Mouse (Mus musculus) lung, adult 2 months (tissue): ENCODE results near the gene Syde2. TPM values are rescaled to one million over a fixed set of nuclear protein-coding genes. Genes with fewer than 3 reads are reported as not detected.
"Not testable (repeated sequence)": the region's sequence is repeated elsewhere in the genome, so short reads cannot be mapped to it uniquely, and the experiment has no call there.

Experiments used
- DNase-seq: peaks from one replicate; pipeline ENCODE4 v3.0.0; 2022
- H3K4me1 ChIP-seq: fragments of 200-500 bp; 2 replicates; pipeline ENCODE4 v1.6.1; 2011; ENCODE audit warnings: low read length; ENCODE audit not compliant: control insufficient read depth, insufficient read depth
- H3K4me3 ChIP-seq: fragments of 200-500 bp; replicated peaks from 2 replicates; pipeline ENCODE3; 2011; ENCODE audit warnings: low read depth, mild to moderate bottlenecking, control low read depth, low read length; ENCODE audit errors: extremely low read depth
- CTCF ChIP-seq: fragments of 200-500 bp; IDR thresholded peaks from 2 replicates; pipeline ENCODE4 v1.5.1; 2011; ENCODE audit warnings: mild to moderate bottlenecking, low read length, control low read depth; ENCODE audit not compliant: insufficient read depth
- POLR2A ChIP-seq: fragments of 200-500 bp; IDR thresholded peaks from 2 replicates; pipeline ENCODE4 v1.6.1; 2011; ENCODE audit warnings: low read depth, mild to moderate bottlenecking, control low read depth, low read length, borderline replicate concordance; ENCODE audit errors: extremely low read depth
- WGBS: fragments of 180-500 bp; shearing (Covaris S2); methylation state at CpG from one replicate; pipeline ENCODE4 v1.1.7; 2018; 5-methylcytosine and 5-hydroxymethylcytosine counted together
- polyA plus RNA-seq: library from polyadenylated mRNA; depleted of rRNA; stranded (reverse); fragments of >200 nt; gene quantifications from 2 replicates; pipeline ENCODE4 v1.2.3, GENCODE M21; 2012

The Syde2 gene
- polyA plus RNA-seq, 1 experiment, result 6.6 TPM

DNA sequence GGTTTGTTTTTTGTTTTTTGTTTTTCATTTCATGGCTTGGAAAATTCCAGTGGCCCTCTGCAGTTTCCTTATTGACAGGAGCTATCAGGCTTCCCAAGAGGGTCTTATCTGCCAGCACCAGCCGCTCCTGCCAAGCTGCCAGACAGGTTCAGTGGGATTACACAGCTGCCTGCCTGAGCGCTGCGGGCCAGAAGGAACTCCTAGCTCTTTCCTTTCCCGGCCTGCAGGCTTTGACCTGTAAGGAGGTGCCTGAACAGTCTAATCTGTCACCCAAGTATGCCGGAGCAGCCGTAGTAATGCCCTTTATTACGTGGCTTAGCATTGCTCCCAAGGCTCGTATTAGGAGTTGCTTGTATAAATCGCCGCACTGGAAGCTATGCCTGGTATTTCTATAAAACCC lies 23.2 kb upstream of the Syde2 start:
- H3K4me1 ChIP-seq, result peaks cover 6% of the 10 kb centered on the region
- no peak overlapping the region for H3K4me3 ChIP-seq
- WGBS, result 16% methylated on average over 10 of the region's 10 CpGs
- peak; percentile 70 for DNase-seq
- TF ChIP-seq CTCF, result no peak
- TF ChIP-seq POLR2A, result no peak

DNA sequence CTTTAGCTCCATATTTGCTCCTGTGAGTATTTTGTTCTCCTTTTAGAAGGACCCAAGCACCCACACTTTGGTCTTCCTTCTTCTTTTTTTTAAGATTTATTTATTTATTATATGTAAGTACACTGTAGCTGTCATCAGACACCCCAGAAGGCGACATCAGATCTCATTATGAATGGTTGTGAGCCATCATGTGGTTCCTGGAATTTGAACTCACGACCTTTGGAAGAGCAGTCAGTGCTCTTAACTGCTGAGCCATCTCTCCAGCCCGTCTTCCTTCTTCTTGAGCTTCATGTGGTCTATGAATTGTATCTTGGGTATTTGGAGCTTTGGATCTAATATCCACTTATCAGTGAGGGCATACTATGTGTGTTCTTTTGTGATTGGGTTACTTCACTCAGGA lies 22.1 kb upstream of the Syde2 start:
- 75% methylated on average over 3 of the region's 3 CpGs for WGBS
- not testable (repeated sequence) for H3K4me1 ChIP-seq, H3K4me3 ChIP-seq, DNase-seq

DNA sequence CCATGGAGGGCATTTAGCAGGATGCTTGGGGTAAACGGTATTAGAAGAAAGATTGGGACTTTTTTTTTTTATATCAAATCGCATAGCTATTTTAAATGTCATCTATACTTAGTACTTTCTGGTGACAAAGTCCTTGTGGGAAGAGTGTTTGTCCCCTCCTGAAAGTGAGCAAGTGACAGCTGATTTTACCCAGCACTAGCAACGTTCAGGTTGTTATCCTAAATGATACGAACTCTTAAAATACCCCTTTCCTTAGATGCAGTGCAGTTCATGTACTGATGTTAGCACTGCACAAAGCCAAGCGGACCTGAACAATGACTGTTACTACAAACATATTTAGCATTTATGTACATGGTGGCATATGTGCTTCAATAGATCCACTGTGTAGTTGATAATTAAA lies 20.9 kb upstream of the Syde2 start:
- WGBS, result 88% methylated on average over 5 of the region's 5 CpGs
- no peak overlapping the region for H3K4me3 ChIP-seq
- no peak for DNase-seq
- H3K4me1 ChIP-seq, result peaks cover 6% of the 10 kb centered on the region
- TF ChIP-seq CTCF (no peak), POLR2A (no peak)

DNA sequence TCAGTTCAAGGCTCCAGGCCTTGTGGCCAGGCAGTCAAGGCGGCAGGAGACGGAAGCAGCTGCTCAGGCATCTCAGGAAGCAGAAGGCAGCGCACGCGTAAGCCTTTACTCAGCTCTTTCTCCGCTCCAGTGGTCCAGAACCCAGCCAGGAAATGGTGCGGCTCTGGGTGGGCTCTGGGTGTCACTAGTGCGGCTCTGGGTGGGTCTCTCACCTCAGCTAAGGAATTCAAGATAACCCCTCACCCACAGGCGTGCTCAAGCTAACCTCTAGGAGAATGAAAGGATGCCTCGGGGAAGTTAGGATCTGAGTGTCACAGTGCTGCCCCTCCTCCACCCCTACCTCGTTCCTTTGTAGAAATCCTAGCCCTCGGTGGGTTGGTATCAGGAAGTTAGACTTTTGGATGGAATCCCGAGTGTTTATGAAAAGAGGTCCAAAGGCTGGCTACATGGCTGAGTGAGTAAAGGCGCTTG lies 18.6 kb upstream of the Syde2 start:
- Histone ChIP-seq H3K4me1 (peaks cover 3% of the 10 kb centered on the region), H3K4me3 (no peak overlapping the region)
- no peak for DNase-seq
- 37% methylated on average over 14 of the region's 14 CpGs for WGBS
- no peak for TF ChIP-seq CTCF
- TF ChIP-seq POLR2A, result no peak

DNA sequence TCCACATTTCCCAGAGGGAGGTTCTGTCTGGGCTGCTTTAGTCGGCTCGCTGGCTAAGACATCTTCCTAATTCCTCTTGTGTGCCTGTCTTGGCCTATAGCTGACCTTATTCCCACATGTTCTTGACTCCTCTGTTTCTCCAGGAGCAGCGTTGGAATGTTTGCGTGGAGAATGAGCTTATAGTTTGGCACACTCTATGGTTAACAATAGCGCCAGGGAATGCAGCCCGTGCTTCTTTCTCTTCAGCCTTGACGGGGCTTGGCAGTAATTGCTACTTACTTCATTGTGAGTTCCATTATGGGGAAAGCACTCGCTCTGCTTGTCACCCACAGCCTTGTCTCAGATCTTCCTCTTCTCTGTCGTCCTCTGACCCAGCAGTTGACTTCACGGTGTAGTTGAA lies 16.2 kb upstream of the Syde2 start:
- Histone ChIP-seq H3K4me3 (no peak overlapping the region), H3K4me1 (no peaks in the 10 kb centered on the region; the same call in 1 of the 2 replicates)
- DNase-seq, result no peak
- TF ChIP-seq CTCF (no peak), POLR2A (no peak)
- 54% methylated on average over 10 of the region's 10 CpGs for WGBS

DNA sequence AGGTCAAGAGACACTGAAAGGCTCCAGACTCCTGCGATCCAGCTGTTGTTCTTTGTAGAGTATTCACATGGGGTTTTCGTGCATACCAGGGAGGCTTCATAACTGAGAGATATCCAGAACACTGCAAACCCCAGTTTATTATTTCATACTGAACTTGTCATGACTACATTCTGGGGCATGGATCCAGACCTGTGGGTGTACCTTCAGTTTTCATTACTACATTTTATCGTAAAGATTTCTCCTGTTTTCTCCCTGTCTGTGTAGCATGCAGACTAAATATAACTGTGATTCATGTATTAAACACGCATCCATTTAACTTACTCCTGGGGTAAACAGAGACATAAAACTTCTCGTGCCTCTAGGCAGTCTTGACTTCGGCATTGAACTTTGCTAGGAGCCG lies 12.7 kb upstream of the Syde2 start:
- DNase-seq, result no peak
- Histone ChIP-seq H3K4me3 (no peak overlapping the region), H3K4me1 (no peaks in the 10 kb centered on the region; the same call in 1 of the 2 replicates)
- 81% methylated on average over 7 of the region's 7 CpGs for WGBS
- TF ChIP-seq CTCF (no peak), POLR2A (no peak)

DNA sequence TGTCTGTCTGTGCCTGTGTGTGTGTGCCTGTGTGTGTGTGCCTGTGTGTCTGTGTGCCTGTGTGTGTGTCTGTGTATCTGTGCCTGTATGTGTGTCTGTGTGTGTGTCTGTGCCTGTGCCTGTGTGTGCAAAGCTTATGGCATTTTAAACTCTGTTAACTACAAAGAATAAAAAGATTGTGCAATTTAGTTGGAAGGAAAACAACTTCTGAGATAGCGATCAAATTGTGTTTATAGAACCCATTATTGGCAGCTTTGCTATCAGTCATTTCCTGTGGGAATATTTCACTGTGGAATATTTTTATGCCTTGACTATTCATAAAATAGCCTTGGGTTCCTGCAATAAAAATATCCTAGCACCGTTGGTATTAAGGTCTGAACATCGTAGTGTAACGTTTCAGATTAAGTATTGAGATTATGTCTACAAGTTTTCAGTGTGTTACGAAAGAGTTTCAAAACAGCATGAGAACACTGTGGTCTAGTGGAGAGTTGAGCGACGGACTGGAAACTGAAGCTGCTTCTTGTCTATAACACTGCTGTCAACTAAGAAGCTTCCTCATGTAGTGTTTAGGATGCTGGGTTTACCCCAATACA lies 2.2 kb upstream of the Syde2 start:
- 19% methylated on average over 7 of the region's 7 CpGs for whole genome bisulfite sequencing
- Histone ChIP-seq H3K4me1 (peaks cover 5% of the 10 kb centered on the region), H3K4me3 (no peak overlapping the region)
- DNase-seq, result no peak
- TF ChIP-seq POLR2A (no peak), CTCF (no peak)

DNA sequence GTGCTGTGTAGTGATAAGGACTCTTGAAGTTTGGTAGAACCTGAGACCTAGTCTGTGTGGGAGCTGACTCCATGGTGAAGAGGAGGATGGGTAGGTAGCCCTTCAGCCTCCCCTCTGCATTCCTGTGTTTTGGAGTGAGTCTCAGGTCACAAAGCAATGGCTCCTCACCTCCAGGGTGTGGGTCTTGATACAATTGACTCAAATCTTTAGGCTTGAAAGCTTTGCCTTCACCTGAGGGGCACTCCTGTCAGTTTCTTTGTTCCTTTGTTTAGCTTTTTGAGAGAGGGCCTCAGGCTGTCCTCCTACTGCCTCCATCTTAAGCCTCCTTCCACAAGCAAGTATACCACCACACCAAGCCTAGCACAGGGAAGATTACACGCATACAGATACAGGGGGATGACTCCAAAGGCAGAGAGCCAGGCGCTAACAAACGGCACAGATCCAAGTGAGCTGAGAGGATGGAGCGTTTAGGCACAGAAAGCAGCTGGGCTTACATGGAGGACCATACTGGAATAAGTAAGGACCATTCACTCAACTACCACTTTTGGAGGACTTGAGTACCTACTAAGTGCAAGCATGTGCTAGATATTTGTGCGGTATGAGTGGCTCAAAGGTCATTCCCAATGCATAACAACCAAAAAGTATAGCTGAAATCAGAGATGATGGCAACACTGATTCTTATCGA lies 1.2 kb upstream of the Syde2 start:
- H3K4me3 ChIP-seq, result no peak overlapping the region
- TF ChIP-seq CTCF (no peak), POLR2A (no peak)

DNA sequence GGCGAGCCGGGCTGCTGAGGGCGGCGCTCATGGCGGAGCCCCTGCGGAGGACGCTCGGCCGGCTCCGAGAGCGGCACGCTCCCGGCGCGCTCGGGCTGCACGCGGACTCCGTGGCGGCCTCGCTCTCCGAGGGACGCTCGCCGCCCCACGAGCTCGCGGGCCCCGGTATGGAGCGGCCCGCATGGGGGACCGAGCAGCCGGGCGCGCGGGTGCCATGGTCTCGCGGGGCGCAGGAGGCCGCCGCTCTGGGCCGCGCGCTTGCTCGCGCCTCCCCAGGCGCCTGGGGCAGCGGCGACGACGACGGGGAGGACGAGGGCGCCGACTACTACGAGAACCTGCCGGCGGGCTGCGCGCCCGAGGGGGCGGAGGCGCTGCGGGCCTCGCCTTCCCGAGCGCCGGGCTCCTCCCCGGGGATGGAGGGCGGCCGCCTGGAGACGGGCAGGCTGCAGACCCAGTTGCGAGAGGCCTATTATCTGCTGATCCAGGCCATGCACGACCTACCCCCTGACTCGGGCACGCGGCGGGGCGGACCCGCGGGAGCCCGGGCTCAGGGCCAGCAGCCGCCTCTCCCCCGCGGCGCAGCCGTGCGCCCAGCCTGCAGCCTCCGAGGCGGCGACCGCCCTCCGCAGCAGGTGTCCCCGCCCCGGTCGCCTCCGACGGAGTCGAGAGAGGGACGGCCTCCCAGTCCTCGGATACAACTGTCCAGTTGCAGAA lies 457 bp downstream of the Syde2 start:
- under 1% methylated on average over 101 of the region's 101 CpGs for WGBS
- peaks cover 5% of the 10 kb centered on the region for H3K4me1 ChIP-seq
- TF ChIP-seq POLR2A (peak; percentile 41; the same call in 1 of the 2 replicates), CTCF (no peak)
- H3K4me3 ChIP-seq, result peak overlapping the region; percentile 62
- peak; percentile 85 for DNase-seq

More for the DNA sequence above, 1.2 kb upstream of the Syde2 start:
- 52% methylated on average over 6 of the region's 6 CpGs for WGBS
- peak; percentile 24 for DNase-seq
- peaks cover 5% of the 10 kb centered on the region for H3K4me1 ChIP-seq
